Mouse (Mus musculus): ENCODE data around the gene Btbd35f24. TPM values are rescaled to one million over a fixed set of nuclear protein-coding genes. Genes with fewer than 3 reads are reported as not detected.

Gene Btbd35f24
- not detected for total RNA-seq (2023)

GRCm38 (mm10) chrX:3195727-3196126, at the start of gene Btbd35f24:
Btbd35f24 (minus strand) TSS chrX:3195827.

Other genes starting within 250 kb of the Btbd35f24 start
- gene Btbd35f23, start 119.0 kb downstream of the Btbd35f24 start, total RNA-seq (2023): not detected
- not detected for gene Btbd35f11, start 247.9 kb upstream of the Btbd35f24 start, total RNA-seq (2023)

Measured in B cell, adult 67 days (primary cell).